Mouse (Mus musculus): Measurements from ENCODE around the gene Adgrl2.

Adgrl2 gene

DNA sequence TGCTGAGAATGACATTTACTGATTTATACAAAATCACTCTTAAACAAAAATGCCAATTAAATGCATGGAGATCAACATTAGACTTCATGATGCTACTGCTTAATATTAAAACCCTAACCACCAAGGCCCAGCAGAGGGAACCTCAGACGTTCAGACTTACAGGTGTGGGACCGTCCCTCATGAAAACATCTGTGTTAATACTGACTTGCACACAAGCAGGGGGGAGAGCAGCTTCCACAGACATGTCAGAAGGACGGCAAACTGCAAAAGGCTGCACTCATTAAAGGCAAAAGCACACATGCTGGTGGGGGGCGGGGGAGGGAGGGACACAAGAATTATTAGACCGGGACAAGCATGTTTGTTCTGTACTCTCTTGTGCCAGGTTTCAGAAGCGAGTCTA is 168.7 kb downstream of the Adgrl2 start:
- no peak for DNase-seq (ENCODE audit: low read depth)

DNA sequence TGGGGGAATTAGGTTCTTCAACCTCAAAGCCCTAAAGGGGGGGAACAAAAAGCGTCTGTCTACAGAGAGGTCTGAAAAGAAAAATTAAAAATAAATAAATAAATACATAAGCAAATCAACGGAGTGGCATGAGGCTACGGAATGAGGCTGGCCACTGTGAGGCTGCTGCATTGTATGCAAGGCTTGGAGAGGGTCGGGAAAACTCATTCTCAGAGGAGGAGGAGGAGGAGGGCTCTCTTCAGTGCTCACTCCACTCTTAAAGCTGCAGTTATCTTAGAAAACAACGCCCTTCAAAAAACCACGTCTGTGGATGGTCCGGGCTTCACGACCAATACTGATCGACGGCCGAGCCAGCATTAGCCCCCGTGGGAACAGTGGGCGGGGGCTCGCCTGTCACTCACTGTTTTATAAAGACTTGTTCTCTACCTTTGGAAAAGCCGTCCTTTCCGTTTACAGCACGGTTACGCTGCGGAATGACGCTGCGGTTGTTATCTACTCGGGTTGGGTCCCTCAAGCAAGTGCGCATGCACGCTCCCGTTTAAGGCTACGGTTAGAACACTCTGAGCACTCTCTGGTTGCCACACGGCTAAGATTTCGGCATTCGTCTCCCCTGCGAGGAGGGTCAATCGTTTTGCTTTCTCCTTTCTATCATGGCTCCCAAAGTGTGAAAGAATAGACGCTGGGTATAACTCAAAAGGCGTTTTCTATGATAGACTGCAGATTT is 170.9 kb downstream of the Adgrl2 start:
- no peak for DNase-seq (ENCODE audit: low read depth)

DNA sequence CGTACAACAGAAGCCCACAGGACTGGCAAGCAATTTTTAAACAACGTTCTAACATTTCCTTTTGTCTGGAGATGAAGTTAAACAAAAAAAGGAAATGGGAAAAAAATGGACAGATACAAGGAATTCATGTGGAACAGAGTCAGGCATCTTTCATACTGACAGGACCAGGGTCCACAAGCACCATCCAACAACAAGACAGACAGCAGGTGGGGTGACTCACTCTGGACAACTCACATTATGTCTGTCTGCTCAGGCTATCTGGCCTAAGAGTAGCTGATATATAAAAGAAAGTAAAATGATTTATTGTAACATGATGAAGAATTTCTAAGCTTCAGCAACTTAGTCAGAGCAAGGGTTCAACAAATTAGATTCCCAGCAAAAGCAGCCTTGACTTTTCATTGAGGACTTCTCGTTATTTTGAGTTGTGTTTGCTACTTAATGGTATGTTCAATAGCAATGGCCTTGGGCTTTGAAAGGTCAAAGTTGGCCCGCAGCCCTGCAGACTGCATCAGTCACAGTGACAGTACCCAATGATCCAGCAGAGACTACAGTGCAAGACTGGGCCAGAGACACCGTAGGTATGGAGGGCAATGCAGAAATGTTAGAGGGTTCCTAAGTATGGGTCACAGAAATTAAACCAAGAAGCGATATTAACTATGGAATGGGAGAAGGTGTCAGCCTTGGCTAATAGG is 171.8 kb downstream of the Adgrl2 start:
- no peak for DNase-seq (ENCODE audit: low read depth)

DNA sequence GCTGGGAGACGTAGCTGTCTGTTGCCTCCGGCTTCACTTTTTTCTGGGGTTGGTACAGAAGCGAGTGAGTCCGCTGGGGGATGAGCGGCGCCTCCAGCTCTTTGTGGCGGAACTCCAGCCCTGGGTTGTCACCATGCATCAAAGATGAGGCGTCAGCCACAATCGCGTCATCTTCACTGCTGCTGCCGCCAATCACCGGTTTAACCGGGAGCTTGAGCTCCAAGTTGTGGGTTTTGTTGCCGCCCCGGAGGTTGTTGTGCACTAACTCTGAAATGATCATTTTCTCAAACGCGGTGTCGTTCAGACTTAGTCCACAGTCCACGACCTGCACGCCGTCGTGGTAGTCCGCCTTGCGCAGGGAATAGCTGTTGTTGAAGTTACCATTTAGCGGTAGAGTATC is 172.9 kb downstream of the Adgrl2 start:
- no peak for DNase-seq (ENCODE audit: low read depth)

DNA sequence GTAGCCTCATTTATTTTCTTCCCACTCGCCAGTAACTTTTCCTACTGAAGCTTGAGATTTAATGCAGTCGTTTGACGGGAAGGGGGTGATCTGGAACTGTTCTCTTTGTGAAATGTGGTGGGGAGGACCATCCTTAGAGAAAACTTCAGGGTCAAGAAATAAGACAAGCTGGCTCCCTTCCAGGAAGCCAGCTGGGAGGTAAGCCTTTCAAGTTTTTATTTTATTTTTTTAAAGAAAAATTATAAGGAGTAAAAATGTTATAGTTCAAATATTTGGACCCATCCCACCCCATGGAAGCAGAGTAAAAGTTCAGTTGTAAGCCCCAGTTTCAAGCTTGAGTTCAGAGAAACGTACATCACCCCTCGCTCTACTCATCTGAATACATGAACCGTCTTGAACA is 177.2 kb downstream of the Adgrl2 start:
- DNase-seq (ENCODE audit: low read depth), result no peak

DNA sequence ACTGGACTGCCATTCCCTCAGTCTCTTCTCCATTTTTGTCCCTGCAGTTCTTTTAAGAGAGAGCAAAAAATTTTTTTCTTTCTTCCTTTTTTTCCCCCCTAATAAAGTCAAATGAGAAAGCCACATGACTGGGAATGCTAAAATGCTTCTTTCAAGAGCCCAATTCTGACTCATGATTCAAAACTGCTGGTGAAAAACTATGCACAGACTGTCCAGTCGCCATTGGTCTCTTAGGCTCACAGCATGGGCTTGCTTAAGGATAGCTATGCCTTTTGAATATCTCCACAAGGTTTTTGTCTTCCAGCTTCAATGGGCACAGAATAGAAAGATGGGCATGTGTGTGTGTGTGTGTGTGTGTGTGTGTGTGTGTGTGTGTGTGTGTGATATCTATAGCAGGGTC is 178.3 kb downstream of the Adgrl2 start:
- DNase-seq (ENCODE audit: low read depth), result no peak

DNA sequence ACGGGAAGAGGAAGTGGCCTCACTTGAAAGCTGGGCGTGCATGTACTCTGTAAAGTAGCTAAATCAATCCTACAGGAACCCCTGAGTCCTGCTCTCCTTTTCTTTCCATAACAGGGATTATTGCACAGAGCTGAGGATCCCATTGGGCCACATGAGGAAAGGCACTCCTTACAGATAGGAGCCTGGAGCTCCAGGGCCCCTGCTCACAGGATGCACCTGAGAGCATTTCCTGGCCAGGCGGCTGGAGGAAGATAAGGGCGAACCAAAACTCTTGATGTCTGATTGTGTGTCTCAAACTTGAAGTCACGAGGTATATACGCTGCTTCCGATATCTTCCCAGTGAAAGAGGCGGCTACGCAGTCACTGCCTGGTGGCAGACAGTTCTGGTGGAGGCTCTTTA is 183.4 kb downstream of the Adgrl2 start:
- peak; percentile 7 for DNase-seq (ENCODE audit: low read depth)

DNA sequence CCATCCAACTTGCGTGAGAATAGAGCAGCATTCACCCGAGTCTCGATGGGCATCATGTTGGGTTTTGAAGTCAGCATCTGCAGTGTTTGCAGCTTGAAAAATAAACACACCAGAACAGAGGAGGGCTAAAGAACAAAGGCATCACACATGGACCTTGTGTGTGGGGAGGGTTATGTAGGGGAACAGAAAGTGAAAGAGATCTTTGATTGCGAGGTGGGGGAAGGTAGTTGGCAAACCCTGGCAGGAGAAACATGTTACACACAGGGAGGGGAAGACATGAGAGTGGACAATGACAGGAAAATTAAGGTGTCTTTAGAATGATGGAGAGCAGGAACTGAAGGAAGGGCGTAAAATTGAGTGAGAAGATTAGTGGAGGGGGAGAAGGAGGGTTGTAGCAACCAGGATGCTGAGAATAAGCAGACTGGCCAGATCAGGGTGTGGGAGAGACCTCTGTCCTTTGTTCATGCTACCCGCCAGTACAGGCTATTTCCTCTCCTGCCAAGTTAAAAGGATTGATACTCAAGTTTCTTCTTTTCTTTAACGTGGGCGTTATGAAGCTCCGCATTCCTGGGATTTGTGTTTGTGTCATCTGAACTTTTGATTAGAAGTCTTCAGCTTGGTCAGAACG is 197.0 kb downstream of the Adgrl2 start:
- no peak for DNase-seq (ENCODE audit: low read depth)

DNA sequence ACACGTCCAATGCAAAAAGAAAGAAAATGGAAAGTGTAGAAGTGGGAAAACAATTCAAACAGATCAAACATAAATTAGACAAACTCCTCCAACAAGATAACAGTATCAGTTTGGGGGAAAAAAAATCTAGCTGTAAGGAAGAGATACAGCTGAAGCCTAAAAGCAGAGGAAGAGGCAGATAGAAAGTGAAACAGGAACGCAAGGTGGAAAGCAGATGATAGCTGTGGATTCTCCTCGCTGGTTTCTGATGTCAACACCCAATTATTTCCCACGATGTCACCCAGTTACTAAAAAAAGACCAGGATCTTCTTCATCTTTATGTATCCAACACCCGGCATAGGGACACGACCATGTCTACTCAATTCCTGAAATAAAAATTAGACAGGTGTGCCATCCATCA is 220.0 kb downstream of the Adgrl2 start:
- DNase-seq (ENCODE audit: low read depth), result no peak
